Mouse (Mus musculus) stomach, postnatal 0 days (tissue): ENCODE measurements around the gene Fut8.

Experiments
- CTCF ChIP-seq: IDR thresholded peaks from 2 replicates; pipeline ENCODE4 v1.5.1; 2016; ENCODE audit warnings: antibody characterized with exemption, low read depth, mild to moderate bottlenecking, moderate library complexity
- EP300 ChIP-seq: optimal IDR thresholded peaks from 2 replicates; pipeline ENCODE3; 2016; ENCODE audit warnings: antibody characterized with exemption

DNA sequence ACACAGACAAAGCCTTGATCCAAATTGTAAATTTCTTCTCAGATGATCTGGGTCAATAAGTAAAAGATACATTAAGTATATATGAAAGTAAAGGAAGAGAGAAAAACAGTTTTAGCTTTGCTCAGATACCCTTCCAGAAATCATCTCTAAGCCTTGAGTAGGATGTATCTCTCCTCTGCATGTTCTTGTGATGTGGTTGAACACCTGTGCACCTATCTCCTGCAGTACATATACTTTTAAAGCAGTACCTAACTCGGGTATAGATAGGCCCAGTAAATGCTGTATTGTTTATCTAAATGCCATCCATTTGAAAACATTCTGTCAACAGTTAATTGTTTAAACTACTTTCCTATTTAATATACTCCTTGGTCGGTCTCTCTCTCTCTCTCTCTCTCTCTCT is 212.9 kb downstream of the Fut8 start:
- TF ChIP-seq CTCF, result no peak
- no peak for TF ChIP-seq EP300
